Mouse (Mus musculus) cerebellum, adult 8-10 months (tissue): ENCODE results near the gene Cytip.

Source experiments
- DNase-seq: peaks from one replicate; pipeline ENCODE4 v3.0.0; 2022

Gene Cytip

GRCm38 (mm10) chr2:58195346-58195745, at the start of gene Cytip:
Gene Cytip, minus strand, starts transcription at chr2:58195532.
- no peak for DNase-seq

- peak; percentile 5 for DNase-seq
Observed at GRCm38 (mm10) chr2:58240639-58241038, 45.3 kb upstream of the Cytip start.

- no peak for DNase-seq
Observed at GRCm38 (mm10) chr2:58237487-58237886, 42.2 kb upstream of the Cytip start.

GRCm38 (mm10) chr2:58199442-58199841, 4.1 kb upstream of the Cytip start:
- peak; percentile 71 for DNase-seq

- no peak for DNase-seq
Observed at GRCm38 (mm10) chr2:58196880-58197279, 1.5 kb upstream of the Cytip start.

GRCm38 (mm10) chr2:58194422-58195115, 763 bp downstream of the Cytip start:
- DNase-seq, result no peak

- DNase-seq, result no peak
Observed at GRCm38 (mm10) chr2:58192160-58192559, 3.2 kb downstream of the Cytip start.

- DNase-seq, result no peak
Observed at GRCm38 (mm10) chr2:58189501-58189900, 5.8 kb downstream of the Cytip start.

- no peak for DNase-seq
Observed at GRCm38 (mm10) chr2:58188903-58189302, 6.4 kb downstream of the Cytip start.

- no peak for DNase-seq
Observed at GRCm38 (mm10) chr2:58187310-58188051, 7.9 kb downstream of the Cytip start.

- no peak for DNase-seq
Observed at GRCm38 (mm10) chr2:58184197-58184596, 11.1 kb downstream of the Cytip start.

- DNase-seq, result no peak
Observed at GRCm38 (mm10) chr2:58183658-58184057, 11.7 kb downstream of the Cytip start.

- DNase-seq, result no peak
Observed at GRCm38 (mm10) chr2:58180776-58181175, 14.6 kb downstream of the Cytip start.

GRCm38 (mm10) chr2:58179056-58179455, 16.3 kb downstream of the Cytip start:
- no peak for DNase-seq

GRCm38 (mm10) chr2:58175392-58176291, 19.7 kb downstream of the Cytip start:
- DNase-seq, result peak; percentile 73

GRCm38 (mm10) chr2:58174476-58175286, 20.7 kb downstream of the Cytip start:
- DNase-seq, result peak; percentile 26

GRCm38 (mm10) chr2:58172963-58173362, 22.4 kb downstream of the Cytip start:
- DNase-seq, result no peak

- DNase-seq, result no peak
Observed at GRCm38 (mm10) chr2:58169173-58169572, 26.2 kb downstream of the Cytip start.

- DNase-seq, result no peak
Observed at GRCm38 (mm10) chr2:58167654-58168053, 27.7 kb downstream of the Cytip start.

- DNase-seq, result no peak
Observed at GRCm38 (mm10) chr2:58166764-58167163, 28.6 kb downstream of the Cytip start.

GRCm38 (mm10) chr2:58163457-58164181, 31.7 kb downstream of the Cytip start:
- no peak for DNase-seq

- DNase-seq, result no peak
Observed at GRCm38 (mm10) chr2:58161813-58162212, 33.5 kb downstream of the Cytip start.
